Mouse (Mus musculus): Measurements from ENCODE around the gene Clec3a.

- TF ChIP-seq CTCF (IDR thresholded peaks at IDR 0.05; ENCODE audit: insufficient read depth, low read length), result no peak
- no peak for TF ChIP-seq POLR2A (IDR thresholded peaks at IDR 0.05; ENCODE audit: borderline replicate concordance, extremely low read depth, low read depth, low read length)
Observed at GRCm38 (mm10) chr8:114455953-114456352, 38.1 kb downstream of the Clec3a start.
